Mouse (Mus musculus) left cerebral cortex, postnatal 25 days (tissue): ENCODE results near the gene Frmd4a. TPM values are rescaled to one million over a fixed set of nuclear protein-coding genes. Genes with fewer than 3 reads are reported as not detected.

ENCODE experiments used
- DNase-seq, 2 experiments: peaks; one replicate each; pipeline ENCODE4 v3.0.0; 2022; ENCODE audit warnings: low spot score in 2 of 2, mixed read lengths in 1 of 2
- intact Hi-C: fragments of 180-260 bp; cut with DNase I; formaldehyde crosslinking; loops from one replicate; pipeline ENCODE4 v1.15.1; 2025
- total RNA-seq, 2 experiments: library from RNA; stranded (reverse); gene quantifications; 2 replicates each; pipeline ENCODE4 v1.2.3; 2021

Gene Frmd4a
- total RNA-seq, 2 experiments from 2014 or later: 59.3 to 71.4 TPM

- intact Hi-C loops: no loop called here
- no peak for DNase-seq
Measured at GRCm38 (mm10) chr2:4455097-4456025, 437.8 kb downstream of the Frmd4a start.

- DNase-seq: no peak
- intact Hi-C loops: no loop called here
Measured at GRCm38 (mm10) chr2:4460897-4461296, 443.4 kb downstream of the Frmd4a start.

DNA sequence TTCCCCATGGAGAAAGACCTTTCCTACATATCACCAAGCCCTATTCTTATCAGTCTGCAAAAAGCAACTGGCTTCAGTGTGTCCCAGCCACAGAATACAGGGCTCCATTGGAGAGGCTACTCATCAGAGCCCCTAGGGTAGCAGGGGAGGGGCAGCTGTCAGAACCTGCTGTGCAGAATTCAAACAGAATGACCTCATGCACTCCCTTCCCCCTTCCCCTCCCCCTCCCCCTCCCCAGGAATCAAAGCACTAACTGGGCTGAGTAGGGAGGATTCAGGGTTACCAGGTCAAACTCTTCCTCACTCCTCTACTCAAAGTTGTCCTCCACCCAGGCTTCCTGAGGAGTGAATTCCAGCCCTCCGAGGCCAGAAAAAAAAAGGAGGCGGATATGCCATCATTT is 444.0 kb downstream of the Frmd4a start:
- intact Hi-C loops: no loop called here
- no peak for DNase-seq

- no peak for DNase-seq
- intact Hi-C loops: no loop called here
Measured at GRCm38 (mm10) chr2:4462480-4462879, 445.0 kb downstream of the Frmd4a start.

DNA sequence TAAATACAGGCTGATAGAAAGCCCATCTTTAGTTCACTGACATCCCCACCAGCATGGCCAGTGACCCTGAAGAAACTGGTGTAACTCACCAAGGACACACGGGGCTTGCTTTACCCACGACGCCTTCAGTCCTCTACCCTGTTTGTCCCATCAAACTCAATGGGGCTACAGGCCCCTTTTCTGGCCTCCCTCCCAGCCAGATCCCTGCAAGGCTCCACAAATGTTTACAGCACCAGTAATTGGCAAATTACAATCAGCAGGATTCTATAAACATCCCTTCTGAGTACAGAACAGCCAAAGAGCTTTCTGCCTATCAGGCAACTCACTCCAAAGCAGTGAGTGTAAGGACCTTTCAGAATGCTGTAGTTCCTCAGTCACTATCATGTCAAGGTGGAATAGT is 448.6 kb downstream of the Frmd4a start:
- intact Hi-C loops: no loop called here
- no peak for DNase-seq

DNA sequence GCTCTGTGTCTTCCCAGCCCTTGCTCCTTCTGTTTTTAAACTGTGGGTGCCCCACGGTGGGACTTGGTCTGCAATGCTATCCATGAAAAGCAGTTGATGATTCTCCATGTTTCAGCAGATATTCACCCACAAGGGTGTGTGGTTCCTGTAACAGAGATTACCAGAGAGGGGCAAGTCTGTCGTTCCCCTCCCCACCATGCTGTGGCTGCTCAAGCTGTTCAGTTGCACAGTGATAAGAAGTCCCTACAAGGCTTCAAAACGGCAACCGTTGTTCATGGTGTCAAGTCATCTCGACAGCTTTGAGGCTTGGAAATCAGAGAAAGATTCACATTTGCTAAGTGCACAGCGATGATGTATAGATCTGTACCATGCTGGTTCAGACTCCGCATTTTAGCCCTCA is 449.8 kb downstream of the Frmd4a start:
- intact Hi-C loops: no loop called here
- DNase-seq: no peak

DNA sequence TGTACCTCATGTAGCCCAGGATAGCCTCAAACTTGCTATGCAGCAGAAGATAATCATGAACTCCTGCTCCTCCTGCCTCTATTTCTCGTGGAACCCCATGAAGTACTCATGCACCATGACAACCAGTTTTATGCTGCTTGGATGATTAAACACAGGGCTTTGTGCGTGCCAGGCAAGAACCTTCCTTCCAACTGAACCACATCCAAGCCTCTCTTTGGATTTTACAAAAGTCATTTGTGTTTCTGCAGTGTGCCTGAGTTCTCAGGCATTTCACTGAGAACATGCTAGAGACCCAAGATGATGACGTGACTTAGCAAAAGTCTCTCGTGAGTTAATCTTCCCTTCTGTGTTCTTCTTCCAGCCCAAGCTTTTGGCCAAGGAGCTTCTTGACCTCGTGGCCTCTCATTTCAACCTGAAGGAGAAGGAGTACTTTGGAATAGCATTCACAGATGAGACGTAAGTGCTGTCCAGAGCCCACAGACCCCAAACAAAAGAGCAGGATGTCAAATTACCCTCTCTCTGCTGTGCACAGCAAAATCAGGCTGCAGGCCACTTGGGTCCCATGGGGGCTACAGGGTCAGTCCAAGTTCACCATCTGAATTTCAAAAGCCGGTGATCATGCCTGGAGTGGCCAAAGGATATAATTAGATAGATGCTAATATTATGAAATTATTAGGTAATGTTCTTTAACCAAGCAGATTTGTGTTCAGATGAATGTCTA is 455.4 kb downstream of the Frmd4a start:
- intact Hi-C loops: no loop called here
- DNase-seq: peak in 1 of 2 experiments; percentile 59

DNA sequence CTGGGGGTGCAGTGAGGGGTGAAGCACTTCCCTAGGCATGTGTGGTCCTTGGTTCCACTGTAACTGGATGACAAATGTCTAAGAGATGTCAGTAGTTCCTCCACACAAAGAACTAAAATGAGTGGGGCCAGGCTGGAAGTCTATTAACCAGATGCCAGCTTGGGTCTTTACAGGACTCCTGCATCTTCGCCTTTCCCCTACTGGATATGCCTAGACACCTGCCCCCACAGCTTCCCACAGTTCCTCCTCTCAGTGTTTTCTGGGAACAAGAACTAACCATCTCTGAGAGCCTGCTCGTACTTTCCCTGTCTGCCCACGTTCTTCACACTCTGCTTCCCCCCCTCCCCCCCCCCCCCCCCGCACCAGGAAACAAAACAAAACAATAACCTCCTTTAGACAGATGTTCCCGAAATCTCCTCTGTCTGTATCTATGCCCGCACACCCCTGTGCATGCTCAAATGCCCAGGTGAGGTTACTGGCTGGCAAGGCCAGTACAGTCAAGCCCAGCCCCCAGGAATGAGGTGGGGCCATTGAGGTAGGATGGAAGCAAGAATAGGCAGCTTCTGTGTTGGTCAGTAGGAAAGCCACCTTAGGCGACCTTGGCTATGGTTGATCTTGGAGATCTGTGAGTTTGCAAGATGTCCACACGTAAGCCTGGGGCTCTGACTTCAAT is 456.5 kb downstream of the Frmd4a start:
- intact Hi-C loops: no loop called here
- DNase-seq: peak in 1 of 2 experiments; percentile 50

DNA sequence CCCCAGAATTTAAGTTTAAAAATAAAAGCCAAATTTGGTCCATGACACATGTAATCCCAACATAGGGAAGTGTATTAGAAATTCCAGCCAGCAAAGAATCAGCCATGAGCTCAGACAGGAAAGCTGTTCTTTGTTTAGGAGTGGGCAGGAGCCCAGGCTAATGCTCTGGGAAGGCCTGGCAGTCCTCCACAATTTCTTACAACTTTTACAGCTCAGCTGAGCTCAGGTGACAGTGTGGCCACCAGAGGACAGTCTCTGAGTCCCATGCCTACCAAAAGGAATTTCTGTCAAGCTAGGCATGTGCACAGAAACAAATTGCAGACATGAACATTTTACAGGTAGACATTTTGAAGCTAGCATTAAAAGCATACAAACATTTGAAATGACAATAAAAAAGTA is 457.0 kb downstream of the Frmd4a start:
- intact Hi-C loops: no loop called here
- no peak for DNase-seq

DNA sequence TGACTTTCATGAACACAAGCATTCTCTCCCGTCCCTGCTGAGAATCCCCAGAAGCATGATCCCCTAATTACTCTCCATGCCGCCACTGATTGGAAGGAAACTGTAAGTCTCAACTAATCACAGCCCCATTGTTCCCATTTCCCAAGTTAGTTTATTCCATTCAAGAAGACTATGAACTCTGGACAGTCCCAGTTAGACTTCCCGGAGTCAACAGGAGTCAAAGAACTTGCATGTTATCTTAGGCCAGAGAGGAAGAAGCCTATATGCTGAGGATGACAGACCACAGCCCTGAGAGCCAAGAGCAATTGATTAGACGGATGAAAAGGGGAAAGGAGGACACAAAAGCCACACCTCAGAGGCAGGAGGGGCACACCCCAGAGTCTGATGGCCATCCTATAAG is 458.5 kb downstream of the Frmd4a start:
- DNase-seq: no peak
- intact Hi-C loops: no loop called here

GRCm38 (mm10) chr2:4476608-4477007 is 459.1 kb downstream of the Frmd4a start:
- DNase-seq: no peak
- intact Hi-C loops: no loop called here

- DNase-seq: no peak
- intact Hi-C loops: no loop called here
Measured at GRCm38 (mm10) chr2:4477311-4477710, 459.8 kb downstream of the Frmd4a start.

DNA sequence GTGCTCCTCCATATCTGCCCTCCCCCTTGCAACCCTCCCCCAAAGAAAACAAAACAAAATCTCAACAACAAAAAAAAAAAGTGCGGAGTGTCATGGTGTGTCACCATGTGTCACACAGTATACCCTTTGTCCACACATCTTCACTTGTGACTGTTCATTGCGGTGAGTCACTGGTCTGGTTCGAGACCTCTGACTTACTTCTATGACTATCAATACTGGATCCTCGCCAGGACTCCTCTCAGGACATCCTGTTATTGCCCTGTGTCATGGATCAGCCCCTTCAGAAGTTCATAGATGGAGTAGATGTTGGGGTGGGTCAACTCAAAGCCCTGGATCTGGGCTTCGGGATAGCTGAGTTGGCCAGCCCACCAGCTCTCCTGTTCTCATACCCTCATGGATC is 462.7 kb downstream of the Frmd4a start:
- intact Hi-C loops: no loop called here
- DNase-seq: no peak

- intact Hi-C loops: no loop called here
Measured at GRCm38 (mm10) chr2:4481154-4481553, 463.6 kb downstream of the Frmd4a start.

GRCm38 (mm10) chr2:4486185-4486584 is 468.7 kb downstream of the Frmd4a start:
- intact Hi-C loops: no loop called here
- DNase-seq: no peak

More at GRCm38 (mm10) chr2:4481154-4481553, 463.6 kb downstream of the Frmd4a start:
- no peak for DNase-seq

DNA sequence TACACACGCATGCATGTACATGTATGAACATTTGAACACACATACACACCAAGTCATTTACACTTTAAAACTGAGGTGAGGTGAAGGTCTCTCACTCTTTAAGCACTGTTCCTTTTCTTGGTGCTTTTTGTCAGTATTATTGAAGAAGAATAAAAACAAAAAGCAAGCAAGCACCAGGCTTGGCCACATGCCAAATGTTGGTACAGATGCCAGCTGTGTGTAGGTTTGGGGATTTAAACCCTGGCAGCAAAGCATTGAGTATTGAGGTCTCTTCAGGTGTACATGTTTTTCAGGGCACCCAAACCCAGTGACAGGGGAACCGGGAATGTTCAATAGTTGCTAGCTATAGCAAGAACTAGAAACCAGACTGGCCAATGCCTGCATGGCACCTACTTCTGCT is 469.8 kb downstream of the Frmd4a start:
- intact Hi-C loops: no loop called here
- DNase-seq: no peak

DNA sequence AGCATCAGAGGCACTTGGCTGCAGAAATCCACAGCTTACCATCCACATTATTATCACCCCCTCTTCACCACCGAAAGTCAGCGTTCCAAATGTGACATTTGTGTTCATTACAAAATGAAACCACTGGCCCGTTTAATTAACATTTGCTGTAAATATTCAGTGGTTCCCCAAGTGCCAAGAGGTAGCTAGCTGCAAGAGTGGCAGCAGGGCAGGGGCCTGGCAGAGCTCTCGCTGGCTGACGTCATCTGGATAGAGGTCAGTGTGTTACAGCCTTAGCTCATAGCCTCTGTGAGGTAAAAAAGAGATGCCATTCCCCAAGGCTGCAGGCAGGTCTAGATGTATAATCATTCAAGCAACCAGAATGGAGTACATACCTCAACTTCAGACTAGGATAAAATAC is 473.3 kb downstream of the Frmd4a start:
- intact Hi-C loops: loop anchor here (5.0 to 10.0 kb wide), 4 partner anchors 89 to 946 kb away; no protein-coding TSS in a partner anchor
- no peak for DNase-seq

GRCm38 (mm10) chr2:4492485-4493481 is 475.3 kb downstream of the Frmd4a start:
- DNase-seq: peak; percentile 82 to 87
- intact Hi-C loops: loop anchor here (2.0 to 10.0 kb wide), 5 partner anchors 90 to 948 kb away; no protein-coding TSS in a partner anchor

DNA sequence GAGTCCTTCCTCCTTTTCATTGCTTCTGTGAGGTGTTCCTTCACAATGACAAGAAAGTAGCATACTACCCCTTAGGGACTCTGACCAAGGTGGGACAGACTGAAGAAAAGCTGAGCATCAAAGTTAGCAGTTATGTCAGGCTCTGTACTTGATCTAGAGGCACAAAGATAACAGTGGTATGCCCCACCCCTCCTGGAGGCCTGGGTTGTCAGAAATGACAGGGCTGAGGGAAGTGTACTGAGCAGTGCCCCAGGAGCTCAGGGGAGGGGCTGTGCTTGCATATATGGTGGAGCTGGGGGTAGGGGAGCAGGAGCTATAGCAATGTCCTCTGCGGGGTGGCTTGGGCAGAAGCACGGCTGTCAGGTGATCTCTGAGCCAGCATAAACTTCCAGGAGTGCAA is 477.0 kb downstream of the Frmd4a start:
- DNase-seq: no peak
- intact Hi-C loops: loop anchor here (5.0 to 10.0 kb wide), 4 partner anchors 92 to 950 kb away; no protein-coding TSS in a partner anchor
